Mouse (Mus musculus): ENCODE data around the gene Klf16. TPM values are rescaled to one million over a fixed set of nuclear protein-coding genes. Genes with fewer than 3 reads are reported as not detected.
A peak's percentile ranks its signal among the peaks of the same experiment; 100 is the strongest.

Klf16 gene
- polyA plus RNA-seq, 1 experiment, result 31.0 TPM

DNA sequence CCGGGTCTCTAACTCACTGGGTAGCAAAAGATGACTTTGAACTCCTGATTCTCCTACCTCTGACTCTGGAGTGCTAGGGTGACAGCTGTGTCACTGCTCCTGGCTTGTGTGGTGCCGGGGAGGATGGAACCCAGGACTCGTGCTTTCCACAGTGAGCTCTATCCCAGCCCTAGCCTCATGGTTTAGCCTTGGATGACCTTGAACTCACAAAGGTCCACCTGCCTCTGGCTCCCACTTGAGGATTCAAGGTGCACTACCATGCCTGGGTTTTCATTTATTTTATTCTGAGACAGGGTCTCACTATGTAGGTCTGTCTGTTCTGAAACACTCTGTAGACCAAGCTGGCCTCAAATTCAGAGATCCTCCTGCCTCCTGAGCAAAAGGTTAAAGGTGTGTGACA is 36.7 kb upstream of the Klf16 start:
- no peak for TF ChIP-seq POLR2A (IDR thresholded peaks at IDR 0.05; ENCODE audit: control insufficient read depth, extremely low read depth, insufficient read depth, low read length, poor library complexity)
- no peak for TF ChIP-seq CTCF (IDR thresholded peaks at IDR 0.05; ENCODE audit: borderline replicate concordance, control insufficient read depth, extremely low read depth, insufficient read depth, low read length, poor library complexity)

DNA sequence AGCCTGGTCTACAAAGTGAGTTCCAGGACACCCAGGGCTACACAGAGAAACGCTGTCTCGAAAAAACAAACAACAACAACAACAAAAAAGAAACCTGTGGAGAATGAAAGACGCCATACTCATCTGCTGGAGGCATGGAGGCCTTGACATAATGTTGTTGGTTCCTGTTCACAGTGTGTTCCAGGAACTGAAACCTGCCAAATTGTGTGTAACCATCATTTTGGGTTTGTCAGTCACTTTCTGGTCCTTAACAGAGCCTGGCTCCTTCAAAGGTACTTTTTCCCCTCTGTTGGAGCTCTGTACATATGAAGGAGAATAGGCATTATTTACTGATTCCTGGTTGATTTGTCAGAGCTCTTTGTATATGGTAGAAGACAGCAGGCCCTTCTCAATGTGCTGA is 34.8 kb upstream of the Klf16 start:
- H3K27ac ChIP-seq (ENCODE audit: control insufficient read depth, insufficient read depth, low read length), result no peak overlapping the region
- H3K4me1 ChIP-seq (replicated peaks; ENCODE audit: control insufficient read depth, insufficient read depth, low read length), result peaks cover 65% of the 10 kb centered on the region
- H3K36me3 ChIP-seq (ENCODE audit: control insufficient read depth, insufficient read depth, low read length), result peaks cover 4% of the 10 kb centered on the region; the same call in 1 of the 2 replicates
- no peaks in the 10 kb centered on the region for H3K27me3 ChIP-seq (ENCODE audit: control insufficient read depth, insufficient read depth, low read length)
- DNase-seq, result no peak
- 94% methylated on average over 3 of the region's 3 CpGs for WGBS
- no peak for TF ChIP-seq POLR2A (IDR thresholded peaks at IDR 0.05; ENCODE audit: control insufficient read depth, extremely low read depth, insufficient read depth, low read length, poor library complexity)
- H3K4me3 ChIP-seq (ENCODE audit: control insufficient read depth, insufficient read depth, low read length), result no peak overlapping the region

More for the DNA sequence above, 36.7 kb upstream of the Klf16 start:
- no peaks in the 10 kb centered on the region for H3K27me3 ChIP-seq (ENCODE audit: control insufficient read depth, insufficient read depth, low read length)
- no peak overlapping the region for H3K4me3 ChIP-seq (ENCODE audit: control insufficient read depth, insufficient read depth, low read length)
- peak overlapping the region; percentile 91 for H3K27ac ChIP-seq (ENCODE audit: control insufficient read depth, insufficient read depth, low read length)
- DNase-seq, result no peak
- peaks cover 56% of the 10 kb centered on the region for H3K4me1 ChIP-seq (replicated peaks; ENCODE audit: control insufficient read depth, insufficient read depth, low read length)
- H3K36me3 ChIP-seq (ENCODE audit: control insufficient read depth, insufficient read depth, low read length), result peaks cover 4% of the 10 kb centered on the region; the same call in 1 of the 2 replicates
- 90% methylated on average over 3 of the region's 3 CpGs for WGBS

DNA sequence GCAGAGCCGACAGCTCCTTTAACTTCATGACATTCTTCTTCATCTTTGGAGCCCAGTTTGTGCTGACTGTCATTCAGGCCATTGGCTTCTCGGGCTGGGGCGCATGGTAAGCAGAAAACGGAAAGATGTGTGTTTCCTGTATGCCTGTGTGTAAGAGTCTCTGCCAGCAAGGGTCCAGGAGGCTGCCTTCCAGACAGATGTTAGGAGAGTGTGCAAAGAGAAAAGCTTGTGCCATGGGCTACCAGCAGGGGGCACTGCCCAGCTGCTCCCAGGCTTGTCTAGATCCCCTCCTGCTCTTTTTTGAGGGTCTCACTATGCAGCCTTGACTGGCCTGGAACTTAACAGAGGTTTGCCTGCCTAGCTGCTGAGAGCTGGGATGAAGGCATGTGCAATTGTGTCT is 33.9 kb upstream of the Klf16 start:
- WGBS, result 16% methylated on average over 4 of the region's 4 CpGs
- Histone ChIP-seq H3K36me3 (ENCODE audit: control insufficient read depth, insufficient read depth, low read length) (peaks cover 4% of the 10 kb centered on the region; the same call in 1 of the 2 replicates), H3K27ac (ENCODE audit: control insufficient read depth, insufficient read depth, low read length) (peak overlapping the region; percentile 79), H3K4me3 (ENCODE audit: control insufficient read depth, insufficient read depth, low read length) (no peak overlapping the region), H3K27me3 (ENCODE audit: control insufficient read depth, insufficient read depth, low read length) (no peaks in the 10 kb centered on the region), H3K4me1 (replicated peaks; ENCODE audit: control insufficient read depth, insufficient read depth, low read length) (peaks cover 72% of the 10 kb centered on the region)
- TF ChIP-seq CTCF (IDR thresholded peaks at IDR 0.05; ENCODE audit: borderline replicate concordance, control insufficient read depth, extremely low read depth, insufficient read depth, low read length, poor library complexity) (peak; percentile 89; the same call in 1 of the 2 replicates), POLR2A (IDR thresholded peaks at IDR 0.05; ENCODE audit: control insufficient read depth, extremely low read depth, insufficient read depth, low read length, poor library complexity) (0 out of 2 replicates have a peak, but pooled peaks have one; percentile 17)
- peak; percentile 81 for DNase-seq

DNA sequence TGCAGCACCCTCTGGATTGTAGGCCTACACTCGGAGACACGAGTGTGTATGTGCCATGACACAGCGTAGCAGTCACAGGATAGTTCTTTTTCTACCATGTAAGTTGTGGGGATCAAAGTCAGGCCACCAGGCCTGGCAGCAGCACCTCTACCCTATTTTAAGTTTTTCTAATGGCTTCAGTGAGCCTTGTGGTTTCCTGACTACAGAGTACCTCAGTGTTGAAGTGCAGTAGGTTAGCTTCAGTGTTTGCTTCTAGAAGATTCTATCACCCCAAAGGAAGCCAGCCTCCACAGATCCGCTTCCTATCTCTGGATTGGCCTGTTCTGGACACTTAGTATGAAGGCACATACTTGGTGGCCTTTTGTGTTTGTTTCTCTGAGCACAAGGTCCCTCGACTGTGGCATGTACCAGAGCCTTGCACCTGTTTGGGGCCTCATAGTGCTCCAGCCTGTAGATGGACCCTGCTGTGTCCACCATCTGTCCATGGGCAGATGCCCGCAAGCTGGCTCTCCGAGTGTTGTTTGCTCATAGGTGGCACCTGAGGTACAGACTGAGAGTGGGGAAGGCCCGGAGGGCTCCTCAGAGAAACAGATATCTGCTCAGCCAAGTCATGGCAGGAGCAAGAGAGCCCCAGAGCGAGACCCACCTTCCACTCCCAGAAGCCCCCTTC is 33.1 kb upstream of the Klf16 start:
- H3K27ac ChIP-seq (ENCODE audit: control insufficient read depth, insufficient read depth, low read length), result peak overlapping the region; percentile 79
- 58% methylated on average over 9 of the region's 9 CpGs for WGBS
- H3K4me3 ChIP-seq (ENCODE audit: control insufficient read depth, insufficient read depth, low read length), result no peak overlapping the region
- no peak for DNase-seq
- TF ChIP-seq CTCF (IDR thresholded peaks at IDR 0.05; ENCODE audit: borderline replicate concordance, control insufficient read depth, extremely low read depth, insufficient read depth, low read length, poor library complexity) (no peak), POLR2A (IDR thresholded peaks at IDR 0.05; ENCODE audit: control insufficient read depth, extremely low read depth, insufficient read depth, low read length, poor library complexity) (no peak)
- H3K36me3 ChIP-seq (ENCODE audit: control insufficient read depth, insufficient read depth, low read length), result peaks cover under 1% of the 10 kb centered on the region; the same call in 1 of the 2 replicates
- H3K27me3 ChIP-seq (ENCODE audit: control insufficient read depth, insufficient read depth, low read length), result no peaks in the 10 kb centered on the region
- H3K4me1 ChIP-seq (replicated peaks; ENCODE audit: control insufficient read depth, insufficient read depth, low read length), result peaks cover 73% of the 10 kb centered on the region

DNA sequence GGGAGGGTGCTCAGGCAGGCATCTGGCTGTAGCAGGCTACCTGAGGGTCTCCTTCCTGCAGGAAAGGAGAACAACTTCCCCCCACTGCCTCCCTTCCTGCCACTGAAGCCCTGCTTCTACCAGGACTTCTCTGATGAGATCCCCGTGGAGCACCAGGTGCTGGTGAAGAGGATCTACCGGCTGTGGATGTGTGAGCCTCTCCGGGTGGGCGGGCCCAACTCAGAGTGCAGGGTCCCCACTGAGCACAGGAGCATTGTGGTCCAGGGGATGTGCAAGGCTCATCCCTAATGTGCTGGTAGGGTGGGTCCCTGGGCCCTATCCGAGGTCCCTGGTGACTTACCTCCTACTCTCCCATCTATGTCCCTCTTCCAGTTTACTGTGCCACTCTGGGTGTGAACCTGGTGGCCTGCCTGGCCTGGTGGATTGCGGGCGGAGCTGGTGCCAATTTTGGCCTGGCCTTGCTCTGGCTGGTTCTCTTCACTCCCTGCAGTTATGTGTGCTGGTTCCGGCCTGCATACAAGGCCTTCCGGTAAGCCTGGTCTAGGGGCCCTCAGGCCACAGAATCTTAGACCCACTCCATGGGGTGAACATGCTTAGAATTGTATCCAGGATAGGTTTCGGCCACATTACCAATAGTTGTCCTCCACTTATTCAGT is 32.3 kb upstream of the Klf16 start:
- Histone ChIP-seq H3K27ac (ENCODE audit: control insufficient read depth, insufficient read depth, low read length) (peak overlapping the region; percentile 79), H3K4me3 (ENCODE audit: control insufficient read depth, insufficient read depth, low read length) (no peak overlapping the region), H3K36me3 (ENCODE audit: control insufficient read depth, insufficient read depth, low read length) (no peaks in the 10 kb centered on the region), H3K27me3 (ENCODE audit: control insufficient read depth, insufficient read depth, low read length) (no peaks in the 10 kb centered on the region), H3K4me1 (replicated peaks; ENCODE audit: control insufficient read depth, insufficient read depth, low read length) (peaks cover 73% of the 10 kb centered on the region)
- no peak for DNase-seq
- 88% methylated on average over 10 of the region's 10 CpGs for WGBS
- TF ChIP-seq CTCF (IDR thresholded peaks at IDR 0.05; ENCODE audit: borderline replicate concordance, control insufficient read depth, extremely low read depth, insufficient read depth, low read length, poor library complexity), result no peak

DNA sequence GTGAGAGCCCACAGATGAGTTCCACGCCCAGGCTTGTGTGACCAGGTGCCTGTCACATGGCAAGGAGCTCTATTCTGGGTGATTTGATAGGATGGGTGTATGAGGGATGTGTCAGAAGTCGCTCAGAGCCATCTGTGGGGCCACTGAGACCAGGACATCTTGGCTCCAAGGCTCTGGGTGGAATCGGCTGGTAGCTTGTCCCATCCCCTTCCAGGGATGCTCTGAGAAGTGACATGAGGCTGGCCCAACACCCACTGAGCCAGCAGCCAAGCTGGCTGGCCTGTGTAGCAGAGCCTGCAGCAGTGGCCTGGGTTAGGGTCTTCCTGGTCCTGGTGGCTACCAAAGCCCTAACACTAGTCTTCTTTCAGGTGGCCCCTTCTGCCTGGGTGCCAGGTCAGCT is 31.3 kb upstream of the Klf16 start:
- Histone ChIP-seq H3K36me3 (ENCODE audit: control insufficient read depth, insufficient read depth, low read length) (no peaks in the 10 kb centered on the region), H3K27me3 (ENCODE audit: control insufficient read depth, insufficient read depth, low read length) (no peaks in the 10 kb centered on the region), H3K27ac (ENCODE audit: control insufficient read depth, insufficient read depth, low read length) (no peak overlapping the region), H3K4me1 (replicated peaks; ENCODE audit: control insufficient read depth, insufficient read depth, low read length) (peaks cover 75% of the 10 kb centered on the region), H3K4me3 (ENCODE audit: control insufficient read depth, insufficient read depth, low read length) (no peak overlapping the region)
- 99% methylated on average over 3 of the region's 3 CpGs for WGBS
- DNase-seq, result no peak
- TF ChIP-seq POLR2A (IDR thresholded peaks at IDR 0.05; ENCODE audit: control insufficient read depth, extremely low read depth, insufficient read depth, low read length, poor library complexity), result no peak
- TF ChIP-seq CTCF (IDR thresholded peaks at IDR 0.05; ENCODE audit: borderline replicate concordance, control insufficient read depth, extremely low read depth, insufficient read depth, low read length, poor library complexity), result no peak

Measured in thymus, adult 2 months (tissue).